Mouse (Mus musculus) heart, adult 2 months (tissue): ENCODE results near the gene 3110082I17Rik. TPM values are rescaled to one million over a fixed set of nuclear protein-coding genes. Genes with fewer than 3 reads are reported as not detected.
A peak's percentile ranks its signal among the peaks of the same experiment; 100 is the strongest.

Experiments
- DNase-seq, 2 experiments: peaks; one replicate each; pipeline ENCODE4 v3.0.0; 2021
- H3K27ac ChIP-seq: fragments of 200-600 bp; 2 replicates; pipeline ENCODE4 v1.8.1; 2022
- H3K27me3 ChIP-seq: fragments of 200-500 bp; 2 replicates; pipeline ENCODE4 v1.6.1; 2012; ENCODE audit warnings: mild to moderate bottlenecking, low read length, inconsistent platforms, mixed read lengths; ENCODE audit not compliant: control insufficient read depth, insufficient read depth
- H3K36me3 ChIP-seq: fragments of 200-500 bp; 2 replicates; pipeline ENCODE4 v1.6.1; 2012; ENCODE audit warnings: low read length, inconsistent platforms; ENCODE audit not compliant: control insufficient read depth, insufficient read depth
- H3K4me1 ChIP-seq: fragments of 200-500 bp; 2 replicates; pipeline ENCODE4 v1.6.1; 2011; ENCODE audit warnings: low read length; ENCODE audit not compliant: control insufficient read depth, insufficient read depth
- H3K4me3 ChIP-seq: fragments of 200-600 bp; 2 replicates; pipeline ENCODE4 v1.8.1; 2022
- H3K79me2 ChIP-seq: fragments of 200-500 bp; replicated peaks from 2 replicates; pipeline ENCODE4 v1.6.1; 2012; ENCODE audit warnings: mild to moderate bottlenecking, inconsistent platforms, low read length, moderate library complexity, mixed read lengths; ENCODE audit not compliant: control insufficient read depth, insufficient read depth
- H3K9ac ChIP-seq: fragments of 200-500 bp; 2 replicates; pipeline ENCODE4 v1.6.1; 2012; ENCODE audit warnings: low read depth, mild to moderate bottlenecking, control low read depth, inconsistent platforms, low read length, mixed read lengths
- CTCF ChIP-seq: fragments of 200-600 bp; IDR thresholded peaks from 2 replicates; pipeline ENCODE4 v1.8.1; 2022; ENCODE audit warnings: antibody characterized with exemption, mild to moderate bottlenecking, moderate library complexity
- EP300 ChIP-seq: fragments of 200-500 bp; IDR thresholded peaks from 2 replicates; pipeline ENCODE4 v1.6.1; 2011; ENCODE audit warnings: low read depth, low read length, control low read depth; ENCODE audit not compliant: insufficient read depth
- POLR2A ChIP-seq: fragments of 200-500 bp; IDR thresholded peaks from 2 replicates; pipeline ENCODE4 v1.6.1; 2011; ENCODE audit warnings: mild to moderate bottlenecking, low read depth, low read length, control low read depth; ENCODE audit not compliant: insufficient read depth
- WGBS: fragments of 180-500 bp; shearing (Covaris S2); methylation state at CpG from one replicate; pipeline ENCODE4 v1.1.7; 2018; 5-methylcytosine and 5-hydroxymethylcytosine counted together
- intact Hi-C: fragments of 180-260 bp; cut with DNase I; formaldehyde crosslinking; loops from one replicate; pipeline ENCODE4 v1.15.1; 2025
- long read RNA-seq: library from polyadenylated mRNA; stranded (forward); transcript quantifications from one replicate; pipeline ENCODE4 v2.0.0, GENCODE M21; 2021
- polyA plus RNA-seq: library from polyadenylated mRNA; depleted of rRNA; stranded (reverse); fragments of >200 nt; gene quantifications from 2 replicates; pipeline ENCODE4 v1.2.3, GENCODE M21; 2012; rRNA removed
- total RNA-seq, 2 experiments: library from RNA; stranded (reverse); gene quantifications; 2 replicates each; pipeline ENCODE4 v1.2.3; 2021

3110082I17Rik gene
- 1 to 10 TPM; 4.9 to 5.6 TPM for total RNA-seq
- 5.4 and 5.7 TPM in 2 replicates for polyA plus RNA-seq
- long read RNA-seq, partial matches to known transcripts = 0 of 7 reads
- long read RNA-seq, other reads (novel, unspliced or antisense) = 5 of 7 reads

DNA sequence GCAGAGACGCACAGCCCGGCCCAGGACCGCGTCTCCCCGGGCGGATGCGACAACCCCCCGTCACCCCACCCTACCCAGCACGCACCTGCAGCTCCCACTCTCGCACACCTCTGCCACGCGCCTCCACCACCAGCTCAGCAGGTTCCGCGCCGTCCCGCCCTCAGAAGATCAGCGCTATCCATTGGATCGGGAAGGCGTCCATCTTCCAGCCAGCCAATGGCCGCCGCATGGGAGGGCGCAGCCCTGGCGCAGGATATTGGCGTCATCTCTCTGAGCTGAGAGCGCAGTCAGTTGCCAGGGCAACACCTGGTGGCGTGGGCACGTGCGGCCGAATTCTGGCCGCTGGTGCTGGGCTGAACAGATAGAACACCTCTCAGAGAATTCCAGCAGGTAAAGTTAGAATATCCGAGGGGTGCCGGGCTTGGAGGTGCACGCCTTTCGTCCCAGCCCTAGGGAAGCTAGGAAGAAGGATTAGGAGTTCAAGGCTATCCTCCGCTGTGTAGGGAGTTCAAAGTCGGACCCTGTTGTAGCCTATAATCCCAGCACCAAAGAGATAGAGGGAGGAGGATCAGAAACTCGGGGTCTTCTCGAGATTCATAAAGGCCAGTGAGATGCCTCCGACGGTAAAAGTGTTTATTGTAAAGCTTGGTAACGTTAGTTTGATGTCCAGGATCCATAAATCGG is at the start of gene 3110082I17Rik:
TSS of gene 3110082I17Rik (minus strand) at position 144 of the 684 bp plus-strand sequence.
- no peaks in the 10 kb centered on the region for H3K27me3 ChIP-seq
- H3K79me2 ChIP-seq = no peaks in the 10 kb centered on the region
- peak within 1 kb of the TSS; percentile 77 for H3K4me3 ChIP-seq
- H3K9ac ChIP-seq = peak within 1 kb of the TSS; percentile 66
- 4% methylated on average over 42 of the region's 42 CpGs for WGBS
- H3K27ac ChIP-seq = no peak within 1 kb of the TSS
- peak; percentile 97 to 99 for DNase-seq
- TF ChIP-seq CTCF (no peak), EP300 (peak; percentile 71; the same call in 1 of the 2 replicates), POLR2A (0 out of 2 replicates have a peak, but pooled peaks have one; percentile 22)
- no peaks in the 10 kb centered on the region for H3K4me1 ChIP-seq
- intact Hi-C loops = loop anchor here (1.0 to 5.0 kb wide), 2 partner anchors 24 to 53 kb away; partner anchors contain the start of genes C130050O18Rik and Zfand2a
- no peaks in the 10 kb centered on the region for H3K36me3 ChIP-seq

GRCm38 (mm10) chr5:139506207-139506606 is 45.9 kb upstream of the 3110082I17Rik start:
- no peak for DNase-seq
- H3K4me1 ChIP-seq = no peaks in the 10 kb centered on the region
- TF ChIP-seq EP300 = no peak
- no peak for TF ChIP-seq CTCF
- TF ChIP-seq POLR2A = no peak
- no peaks in the 10 kb centered on the region; the same call in none of the 2 replicates for H3K27me3 ChIP-seq
- intact Hi-C loops = no loop called here
- no peak overlapping the region for H3K4me3 ChIP-seq
- 13% methylated on average over 5 of the region's 5 CpGs for WGBS
- H3K27ac ChIP-seq = no peak overlapping the region
- H3K9ac ChIP-seq = no peak overlapping the region
- H3K79me2 ChIP-seq = no peaks in the 10 kb centered on the region
- H3K36me3 ChIP-seq = no peaks in the 10 kb centered on the region

- no peak overlapping the region for H3K4me3 ChIP-seq
- no peaks in the 10 kb centered on the region for H3K4me1 ChIP-seq
- no peaks in the 10 kb centered on the region; the same call in none of the 2 replicates for H3K27me3 ChIP-seq
- TF ChIP-seq CTCF (peak; percentile 87), POLR2A (no peak), EP300 (peak; percentile 61; the same call in 1 of the 2 replicates)
- DNase-seq = peak; percentile 77 to 85
- no peaks in the 10 kb centered on the region for H3K79me2 ChIP-seq
- no peak overlapping the region for H3K9ac ChIP-seq
- H3K27ac ChIP-seq = no peak overlapping the region
- intact Hi-C loops = loop anchor here (1.0 kb wide), 3 partner anchors 141 to 223 kb away; no protein-coding TSS in a partner anchor
- WGBS = 4% methylated on average over 14 of the region's 14 CpGs
- H3K36me3 ChIP-seq = no peaks in the 10 kb centered on the region
Measured at GRCm38 (mm10) chr5:139505073-139505606, 44.8 kb upstream of the 3110082I17Rik start.

DNA sequence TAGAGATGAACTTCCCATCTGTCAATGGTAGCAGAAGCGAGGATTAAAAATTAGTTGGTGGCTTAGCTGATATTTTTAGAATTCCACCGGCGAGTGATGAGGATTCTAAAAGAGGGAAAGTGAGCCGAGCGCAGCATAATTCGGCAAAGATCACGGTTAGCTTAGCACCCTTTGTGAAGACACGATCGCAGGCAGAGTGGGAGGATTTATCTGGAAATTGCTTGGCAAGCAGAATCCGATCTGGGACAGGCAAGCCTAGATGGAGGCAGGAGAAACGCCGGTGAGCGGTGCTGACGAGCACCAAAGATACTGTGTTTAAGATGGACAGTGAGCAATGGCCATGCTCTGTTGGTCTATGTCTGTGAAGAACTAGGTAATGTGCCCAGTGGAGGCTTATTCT is 42.0 kb upstream of the 3110082I17Rik start:
- Histone ChIP-seq H3K27ac (no peak overlapping the region), H3K79me2 (no peaks in the 10 kb centered on the region), H3K27me3 (no peaks in the 10 kb centered on the region; the same call in 1 of the 2 replicates), H3K4me3 (no peak overlapping the region), H3K36me3 (no peaks in the 10 kb centered on the region), H3K9ac (no peak overlapping the region), H3K4me1 (no peaks in the 10 kb centered on the region)
- WGBS = 69% methylated on average over 14 of the region's 14 CpGs
- no peak for TF ChIP-seq EP300
- TF ChIP-seq POLR2A = no peak
- TF ChIP-seq CTCF = no peak
- intact Hi-C loops = no loop called here
- no peak for DNase-seq

DNA sequence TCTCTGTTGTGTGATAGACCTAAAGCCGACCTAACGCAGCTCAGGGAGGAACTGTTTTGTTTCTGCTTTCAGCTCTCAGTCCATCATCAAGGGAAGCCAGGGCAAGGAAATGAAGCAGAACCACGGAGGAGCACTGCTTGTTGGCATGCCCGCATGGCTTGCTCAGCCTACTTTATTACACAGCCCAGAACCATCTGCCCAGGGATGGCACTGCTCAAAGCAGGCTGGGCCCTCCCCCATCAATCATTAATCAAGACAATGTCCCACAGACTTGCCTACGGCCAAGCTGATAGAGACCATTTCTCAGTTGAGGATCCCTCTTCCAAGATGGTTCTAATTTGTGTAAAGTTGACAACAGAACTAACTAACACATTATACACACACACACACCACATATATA is 38.5 kb upstream of the 3110082I17Rik start:
- TF ChIP-seq CTCF (no peak), EP300 (no peak), POLR2A (no peak)
- Histone ChIP-seq H3K4me1 (no peaks in the 10 kb centered on the region), H3K27me3 (no peaks in the 10 kb centered on the region; the same call in none of the 2 replicates), H3K36me3 (no peaks in the 10 kb centered on the region), H3K4me3 (no peak overlapping the region), H3K27ac (no peak overlapping the region), H3K9ac (no peak overlapping the region), H3K79me2 (no peaks in the 10 kb centered on the region)
- intact Hi-C loops = no loop called here
- DNase-seq = no peak
- WGBS = 38% methylated on average over 5 of the region's 5 CpGs
